Mouse (Mus musculus) lung, postnatal 0 days (tissue): ENCODE results near the gene Fez2.

Experiments
- CTCF ChIP-seq: IDR thresholded peaks from 2 replicates; pipeline ENCODE4 v1.5.1; 2016; ENCODE audit warnings: antibody characterized with exemption, mild to moderate bottlenecking
- EP300 ChIP-seq: IDR thresholded peaks from 2 replicates; pipeline ENCODE4 v1.6.1; 2016; ENCODE audit warnings: antibody characterized with exemption, mild to moderate bottlenecking, control low read depth

DNA sequence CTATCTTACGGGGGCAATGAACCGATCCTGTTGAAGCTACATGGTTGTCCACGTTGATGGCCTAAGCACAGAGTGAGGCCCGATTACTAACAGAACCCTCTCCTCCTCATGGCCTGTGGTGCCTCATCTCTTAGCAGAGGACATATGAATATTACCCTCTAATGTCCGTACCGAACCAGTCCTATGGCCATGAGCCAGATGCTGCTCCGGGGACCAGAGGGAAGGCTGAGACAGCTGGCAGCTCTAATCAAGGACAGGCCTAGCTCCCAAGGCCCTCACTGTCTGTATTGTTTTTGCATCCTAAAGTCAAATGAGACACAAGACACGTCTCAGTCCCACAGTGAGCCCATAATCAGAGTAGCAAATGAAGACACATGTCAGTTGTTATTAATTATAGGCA lies 62.3 kb downstream of the Fez2 start:
- no peak for TF ChIP-seq CTCF
- TF ChIP-seq EP300 = no peak
